In the genomic region with DNA sequence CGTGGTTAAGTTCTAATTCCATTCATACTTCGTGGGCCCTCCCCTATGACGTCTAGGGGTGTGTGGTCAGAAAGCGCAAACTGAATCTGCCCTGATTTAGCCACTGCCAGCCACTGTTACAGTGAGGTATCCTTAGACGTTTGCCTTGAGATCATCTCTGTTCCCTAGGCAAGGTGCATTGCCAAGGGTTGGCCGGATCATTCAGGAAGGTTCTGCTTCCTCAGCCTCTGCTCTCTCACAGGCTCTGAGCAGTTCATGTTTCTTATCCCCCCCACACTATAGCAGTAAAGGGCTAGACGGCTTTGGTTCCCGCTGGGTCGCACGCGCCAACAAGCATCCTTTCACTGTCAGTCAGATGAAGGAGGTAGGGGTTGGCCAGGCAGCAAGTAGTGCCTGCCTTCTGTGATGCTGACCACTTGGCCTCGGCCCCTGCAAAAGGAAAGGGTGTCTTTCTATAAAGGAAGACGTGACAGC, we compare ENCODE assay signal across 12 mouse cellular contexts. TPM values are rescaled to one million over a fixed set of nuclear protein-coding genes. Genes with fewer than 3 reads are reported as not detected.
A peak's percentile ranks its signal among the peaks of the same experiment; 100 is the strongest.
DNase-seq lines count a peak whose midpoint lies in the region; ATAC-seq and TF ChIP-seq lines count a peak whose summit lies in the region.
"Had no signal": no experiment of that assay in that cellular context is flagged by ENCODE, and none has a peak within 500 bp of the region (broad histone marks: within the 10 kb centered on the region; RNA-seq: fewer than 3 reads in every experiment).

No protein-coding gene starts in this region.

- no peak for TF ChIP-seq POLR2A in embryonic fibroblast, embryonic 13.5 days (IDR thresholded peaks at IDR 0.05; ENCODE audit: low read depth, low read length)

- no peak for DNase-seq in frontal cortex, postnatal 14 days (ENCODE audit: low spot score in 2 of 2)
- DNase-seq in kidney, postnatal 10 days, result peak; percentile 52
- DNase-seq in kidney, postnatal 25 days, result no peak
- peak; percentile 46 for DNase-seq in 416B (ENCODE audit: low read depth)
- DNase-seq in yolk sac, embryonic 10.5 days (ENCODE audit: low spot score), result no peak

- H3K27ac ChIP-seq in embryonic fibroblast, embryonic 13.5 days (ENCODE audit: insufficient read depth, low read length), result peak overlapping the region; percentile 4; the same call in 1 of the 2 replicates
- H3K27ac ChIP-seq: kidney, embryonic 15.5 days; macrophage; neural tube, embryonic 12.5 days had no signal

- H3K4me3 ChIP-seq in embryonic fibroblast, embryonic 13.5 days (ENCODE audit: insufficient read depth, low read length), result no peak overlapping the region
- H3K4me3 ChIP-seq: kidney, embryonic 15.5 days; neural tube, embryonic 12.5 days had no signal

- H3K4me1 ChIP-seq in embryonic fibroblast, embryonic 13.5 days (ENCODE audit: control insufficient read depth, insufficient read depth, low read length), result peaks cover 16% of the 10 kb centered on the region

- TF ChIP-seq CTCF in embryonic fibroblast, embryonic 13.5 days (IDR thresholded peaks at IDR 0.05; ENCODE audit: borderline replicate concordance, insufficient read depth, low read length), result no peak

- 0 out of 2 replicates have a peak, but pooled peaks have one; percentile 8 for ATAC-seq in frontal cortex, adult (ENCODE audit: low TSS enrichment)
- ATAC-seq in erythroid progenitor cell, adult 5-6 weeks (replicated peaks; ENCODE audit: low FRiP score, poor library complexity, severe bottlenecking), result no peak
- ATAC-seq: activated CD4-positive, CD25-positive, alpha-beta regulatory T cell, adult 4 months had no signal

RNA-seq across cellular contexts. Expression of gene Mrpl37, which starts 54.6 kb away (rescaled TPM):
- polyA plus RNA-seq in embryonic fibroblast, embryonic 13.5 days (2011; ENCODE audit: insufficient read length, low read depth, missing spikeins), result 48.4 and 50.6 TPM in 2 replicates
- 13.4 and 24.9 TPM in 2 replicates for total RNA-seq in erythroid progenitor cell, adult 5-6 weeks (2015; ENCODE audit: low replicate concordance)
- 11.0 and 14.3 TPM in 2 replicates for total RNA-seq in erythroid progenitor cell, adult 5-6 weeks (2017; ENCODE audit: low replicate concordance)

RNA-seq across cellular contexts. Expression of gene Cyb5rl, which starts 54.7 kb away (rescaled TPM):
- polyA plus RNA-seq in embryonic fibroblast, embryonic 13.5 days (2011; ENCODE audit: insufficient read length, low read depth, missing spikeins), result 5.5 and 6.3 TPM in 2 replicates
- 0.36 TPM in 1 of 2 replicates, not detected in the other for total RNA-seq in erythroid progenitor cell, adult 5-6 weeks (2015; ENCODE audit: low replicate concordance)
- total RNA-seq in erythroid progenitor cell, adult 5-6 weeks (2017; ENCODE audit: low replicate concordance), result 0.15 TPM in 1 of 2 replicates, not detected in the other

Comparison
In these comparisons a context has a peak if more than half of its experiments do, and no peak if none do; other contexts are left out.
1. DNase-seq: peak in kidney, postnatal 10 days (single experiment) and 416B (single experiment); none in frontal cortex, postnatal 14 days (0 of 2), kidney, postnatal 25 days (0 of 2) and yolk sac, embryonic 10.5 days (single experiment).